Mouse (Mus musculus): ENCODE data around the gene Npepps.
"Not testable (repeated sequence)": the region's sequence is repeated elsewhere in the genome, so short reads cannot be mapped to it uniquely, and the experiment has no call there.

Gene Npepps

GRCm38 (mm10) chr11:97189645-97190044 lies 90.8 kb downstream of the Npepps start:
- not testable (repeated sequence) for ATAC-seq (ENCODE audit: insufficient number of reproducible peaks, low FRiP score, low TSS enrichment)

- ATAC-seq (ENCODE audit: insufficient number of reproducible peaks, low FRiP score, low TSS enrichment), result no peak
These were observed 91.2 kb downstream of the Npepps start for GRCm38 (mm10) chr11:97189231-97189630.

- no peak for ATAC-seq (ENCODE audit: insufficient number of reproducible peaks, low FRiP score, low TSS enrichment)
These were observed 91.8 kb downstream of the Npepps start for GRCm38 (mm10) chr11:97188643-97188955.

- peak; percentile 95 for ATAC-seq (ENCODE audit: insufficient number of reproducible peaks, low FRiP score, low TSS enrichment)
These were observed 92.4 kb downstream of the Npepps start, which contains the start of gene Kpnb1 for GRCm38 (mm10) chr11:97187764-97188642. Kpnb1 (minus strand) TSS chr11:97187881.

GRCm38 (mm10) chr11:97186947-97187763 lies 93.3 kb downstream of the Npepps start:
- ATAC-seq (ENCODE audit: insufficient number of reproducible peaks, low FRiP score, low TSS enrichment), result peak; percentile 74

- no peak for ATAC-seq (ENCODE audit: insufficient number of reproducible peaks, low FRiP score, low TSS enrichment)
These were observed 94.5 kb downstream of the Npepps start for GRCm38 (mm10) chr11:97185704-97186614.

GRCm38 (mm10) chr11:97184875-97185274 lies 95.6 kb downstream of the Npepps start:
- ATAC-seq (ENCODE audit: insufficient number of reproducible peaks, low FRiP score, low TSS enrichment), result no peak

- no peak for ATAC-seq (ENCODE audit: insufficient number of reproducible peaks, low FRiP score, low TSS enrichment)
These were observed 98.0 kb downstream of the Npepps start for GRCm38 (mm10) chr11:97182446-97182845.

- ATAC-seq (ENCODE audit: insufficient number of reproducible peaks, low FRiP score, low TSS enrichment), result no peak
These were observed 99.4 kb downstream of the Npepps start for GRCm38 (mm10) chr11:97181061-97181460.

GRCm38 (mm10) chr11:97178198-97178597 lies 102.2 kb downstream of the Npepps start:
- ATAC-seq (ENCODE audit: insufficient number of reproducible peaks, low FRiP score, low TSS enrichment), result no peak

- ATAC-seq (ENCODE audit: insufficient number of reproducible peaks, low FRiP score, low TSS enrichment), result no peak
These were observed 103.6 kb downstream of the Npepps start for GRCm38 (mm10) chr11:97176851-97177250.

- no peak for ATAC-seq (ENCODE audit: insufficient number of reproducible peaks, low FRiP score, low TSS enrichment)
These were observed 104.9 kb downstream of the Npepps start for GRCm38 (mm10) chr11:97175499-97175898.

GRCm38 (mm10) chr11:97160341-97160740 lies 120.1 kb downstream of the Npepps start:
- ATAC-seq (ENCODE audit: insufficient number of reproducible peaks, low FRiP score, low TSS enrichment), result no peak

- ATAC-seq (ENCODE audit: insufficient number of reproducible peaks, low FRiP score, low TSS enrichment), result no peak
These were observed 123.4 kb downstream of the Npepps start for GRCm38 (mm10) chr11:97156999-97157398.
